Mouse (Mus musculus) mouse trophoblast stem cell (cell line): ENCODE results near the gene Jagn1.

ENCODE experiments used
- in situ Hi-C, 2 experiments: fragments of 300-500 bp; cut with MseI, MboI; formaldehyde crosslinking; loops; 2 replicates in 1 of 2; 3 replicates in 1 of 2; pipeline ENCODE4 v1.15.1; 2025

Gene Jagn1

DNA sequence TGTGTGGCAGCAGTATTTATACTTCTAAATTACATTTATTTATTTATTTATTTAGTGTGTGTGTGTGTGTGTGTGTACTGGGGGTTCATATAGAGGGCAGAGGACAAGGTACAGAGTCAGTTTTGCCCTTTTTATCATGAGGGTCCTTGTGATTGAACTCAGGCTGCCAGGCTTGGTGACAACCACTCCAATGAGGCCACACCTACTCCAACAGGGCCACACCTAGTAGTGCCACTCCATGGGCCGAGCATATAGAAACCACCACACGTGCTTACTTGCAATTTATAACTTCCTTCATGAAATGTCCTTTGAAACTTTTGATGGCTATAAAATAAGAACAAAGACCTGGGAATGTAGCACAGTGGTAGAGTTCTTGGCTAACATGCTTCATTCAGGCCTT, 30.9 kb downstream of the Jagn1 start:
- in situ Hi-C loops: no loop called here

- in situ Hi-C loops: no loop called here
Observed at GRCm38 (mm10) chr6:113473715-113474114, 31.3 kb downstream of the Jagn1 start.

- in situ Hi-C loops: loop anchor here in 1 of 2 experiments (5.0 kb wide), 1 partner anchor 40 kb away; the partner anchor contains the start of gene Cidec
Observed at GRCm38 (mm10) chr6:113477353-113477752, 35.0 kb downstream of the Jagn1 start.

- in situ Hi-C loops: loop anchor here in 1 of 2 experiments (5.0 kb wide), 1 partner anchor 42 kb away; the partner anchor contains the start of gene Cidec
Observed at GRCm38 (mm10) chr6:113478906-113479305, 36.5 kb downstream of the Jagn1 start.

GRCm38 (mm10) chr6:113480555-113481373, 38.4 kb downstream of the Jagn1 start:
- in situ Hi-C loops: no loop called here

- in situ Hi-C loops: no loop called here
Observed at GRCm38 (mm10) chr6:113482477-113483099, 40.2 kb downstream of the Jagn1 start.

DNA sequence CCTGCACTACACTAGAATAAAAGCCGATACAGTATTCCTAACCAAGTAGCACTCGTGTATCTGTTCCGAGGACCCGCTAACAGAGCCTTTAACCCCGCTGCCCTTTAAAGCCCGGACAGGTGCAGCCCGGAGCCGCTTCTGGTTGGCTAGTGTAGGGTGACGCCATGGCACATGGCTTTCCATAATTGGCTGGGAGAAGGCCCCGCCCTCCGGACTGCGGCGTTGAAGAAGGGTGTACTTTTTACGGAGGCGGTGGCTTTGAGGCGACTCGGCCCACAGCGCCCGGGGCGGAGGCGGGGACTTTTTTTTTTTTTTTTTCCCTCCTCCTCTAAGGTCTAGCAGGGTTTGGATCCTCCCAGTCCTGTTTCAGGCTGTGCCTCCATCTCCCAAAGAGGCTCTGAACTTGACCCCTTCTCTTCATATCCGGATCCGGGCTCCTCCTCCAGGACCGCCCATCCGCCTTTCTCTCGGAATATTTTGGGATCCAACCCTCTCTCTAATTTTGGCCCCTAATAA, 40.8 kb downstream of the Jagn1 start, which contains the start of gene Creld1:
Creld1 (plus strand) TSS at position 198 of the 516 bp plus-strand sequence.
- in situ Hi-C loops: no loop called here

GRCm38 (mm10) chr6:113483729-113484128, 41.4 kb downstream of the Jagn1 start:
- in situ Hi-C loops: no loop called here

DNA sequence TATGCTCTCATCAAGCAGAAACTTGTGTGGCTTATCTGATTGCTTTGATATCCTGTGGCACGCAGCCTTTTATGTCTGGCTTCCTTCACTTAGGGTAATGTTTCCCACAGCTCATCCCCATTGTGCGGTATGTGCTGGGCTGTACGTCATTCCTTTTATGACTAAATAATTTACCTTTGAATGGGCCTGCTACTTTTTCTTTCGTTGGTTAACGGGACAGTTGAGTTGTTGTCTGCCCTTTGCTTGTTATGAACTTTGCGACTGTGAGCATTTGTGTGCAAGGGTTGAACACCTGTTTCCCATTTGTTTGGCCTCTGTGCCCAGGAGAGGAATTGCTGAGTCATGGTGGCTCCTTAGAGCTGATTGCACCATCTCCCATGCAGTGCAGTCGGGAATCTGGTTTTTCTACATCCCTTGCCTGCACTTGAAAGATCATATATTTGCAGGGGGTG, 44.8 kb downstream of the Jagn1 start:
- in situ Hi-C loops: no loop called here

GRCm38 (mm10) chr6:113489410-113489809, 47.0 kb downstream of the Jagn1 start:
- in situ Hi-C loops: no loop called here

DNA sequence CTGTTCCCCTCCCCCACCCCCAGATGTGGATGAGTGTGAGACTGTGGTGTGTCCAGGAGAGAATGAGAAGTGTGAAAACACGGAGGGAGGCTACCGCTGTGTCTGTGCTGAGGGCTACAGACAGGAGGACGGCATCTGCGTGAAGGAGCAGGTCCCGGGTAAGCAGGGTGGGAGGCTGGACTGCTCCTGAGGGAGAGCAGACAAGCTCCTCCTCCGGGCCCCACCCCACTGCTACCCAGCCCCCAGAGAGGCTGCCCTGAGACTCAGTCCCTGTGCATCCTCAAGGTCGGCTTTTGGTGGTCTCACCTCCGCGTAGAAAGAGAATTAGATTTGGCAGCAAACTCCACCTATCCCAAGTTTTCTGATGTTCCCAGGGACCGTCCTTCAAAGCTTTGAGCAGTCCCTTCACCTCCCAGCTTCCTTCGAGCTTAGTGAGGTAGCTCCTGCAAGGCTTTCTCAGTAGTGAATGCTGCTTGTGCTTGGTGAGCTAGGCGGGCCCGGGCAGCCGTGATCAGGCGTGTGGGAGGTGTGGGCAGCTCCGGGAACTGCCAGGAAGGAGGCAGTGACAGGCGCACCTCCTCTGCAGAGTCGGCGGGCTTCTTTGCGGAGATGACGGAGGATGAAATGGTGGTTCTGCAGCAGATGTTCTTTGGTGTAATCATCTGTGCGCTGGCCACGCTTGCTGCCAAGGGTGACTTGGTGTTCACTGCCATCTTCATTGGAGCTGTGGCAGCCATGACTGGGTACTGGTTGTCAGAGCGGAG, 49.9 kb downstream of the Jagn1 start:
- in situ Hi-C loops: no loop called here

GRCm38 (mm10) chr6:113494258-113494788, 52.0 kb downstream of the Jagn1 start:
- in situ Hi-C loops: no loop called here

DNA sequence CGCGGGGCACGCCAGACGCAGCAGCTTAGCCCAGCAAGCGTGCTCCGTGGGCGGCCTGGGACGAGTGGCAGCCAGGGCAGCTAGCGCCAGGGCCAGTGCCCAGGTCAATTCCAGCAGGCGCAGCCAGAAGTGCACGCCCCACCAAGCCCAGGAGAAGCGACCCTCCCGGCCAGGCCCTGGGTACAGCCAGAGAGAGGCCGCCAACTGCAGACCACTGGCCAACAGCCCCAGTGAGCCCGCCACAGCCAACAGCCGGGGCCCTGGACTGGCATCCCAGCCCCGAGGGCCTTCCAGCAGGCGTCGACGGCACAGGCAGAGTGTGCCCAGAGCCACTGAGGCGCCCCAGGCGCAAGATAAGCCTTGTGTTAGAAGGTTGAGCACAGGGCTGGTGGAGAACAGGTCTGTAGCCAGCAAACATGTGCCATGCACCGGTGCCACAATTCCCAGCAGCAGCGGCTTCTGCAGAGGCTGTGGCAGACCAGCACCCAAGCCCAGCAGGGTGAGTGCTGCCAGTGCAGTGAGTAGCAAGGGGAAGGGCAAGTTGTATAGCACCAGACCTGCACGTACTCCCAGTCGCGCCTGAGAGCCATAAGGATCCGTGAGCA, 52.8 kb downstream of the Jagn1 start:
- in situ Hi-C loops: no loop called here
